Mouse (Mus musculus) intestine, embryonic 15.5 days (tissue): ENCODE measurements at regions not wholly inside any gene's neighbourhood (a gene's known extent, or its start where the extent isn't known, plus 50 kb on each side); places are given as distances from the start of the nearest gene placed in this dataset.

ENCODE experiments used
- ATAC-seq: fragments of 200-750 bp; cut with Nextera tagmentation; 2 replicates; pipeline ENCODE4 v1.8.0; 2017; ENCODE audit warnings: moderate TSS enrichment, moderate library complexity
- H3K27ac ChIP-seq: fragments of 300-500 bp; sonication (generic); 2 replicates; pipeline ENCODE4 v1.5.1; 2015; ENCODE audit warnings: mild to moderate bottlenecking, inconsistent platforms
- H3K27me3 ChIP-seq: fragments of 300-500 bp; sonication (generic); replicated peaks from 2 replicates; pipeline ENCODE4 v1.6.1; 2015; ENCODE audit warnings: inconsistent platforms
- H3K36me3 ChIP-seq: fragments of 300-500 bp; sonication (generic); 2 replicates; pipeline ENCODE4 v1.6.1; 2015; ENCODE audit warnings: inconsistent platforms
- H3K4me1 ChIP-seq: fragments of 300-500 bp; sonication (generic); replicated peaks from 2 replicates; pipeline ENCODE4 v1.6.1; 2015; ENCODE audit warnings: inconsistent platforms
- H3K4me2 ChIP-seq: fragments of 300-500 bp; sonication (generic); replicated peaks from 2 replicates; pipeline ENCODE4 v1.6.1; 2015; ENCODE audit warnings: mild to moderate bottlenecking, inconsistent platforms
- H3K4me3 ChIP-seq: fragments of 300-500 bp; sonication (generic); replicated peaks from 2 replicates; pipeline ENCODE4 v1.5.1; 2015; ENCODE audit warnings: inconsistent platforms
- H3K9ac ChIP-seq: fragments of 300-500 bp; sonication (generic); 2 replicates; pipeline ENCODE4 v1.6.1; 2015; ENCODE audit warnings: inconsistent platforms
- H3K9me3 ChIP-seq: fragments of 300-500 bp; sonication (generic); 2 replicates; pipeline ENCODE4 v1.6.1; 2016; ENCODE audit warnings: inconsistent platforms
- WGBS: fragments of 180-500 bp; shearing (Covaris S2); methylation state at CpG from one replicate; pipeline ENCODE4 v1.1.7; 2015; 5-methylcytosine and 5-hydroxymethylcytosine counted together

DNA sequence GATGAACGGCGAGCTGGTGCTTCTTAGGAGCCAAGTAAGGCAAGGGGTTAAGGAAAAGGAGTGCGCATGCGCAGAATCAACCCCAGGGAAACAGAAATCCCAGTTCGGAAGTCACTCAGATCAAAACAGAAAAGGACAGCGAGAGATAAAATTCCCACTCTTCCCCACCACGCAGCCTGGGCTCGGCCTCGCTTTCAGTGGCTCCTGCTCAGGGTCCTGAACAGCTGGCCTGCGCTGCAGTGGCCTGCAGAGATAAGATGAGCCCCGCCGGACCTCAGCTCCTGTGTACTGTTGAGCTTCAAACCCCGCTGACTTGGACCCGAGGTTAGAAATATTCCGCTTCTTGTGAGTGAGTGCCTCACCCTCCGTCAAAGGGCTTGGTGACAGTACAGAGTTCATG is 428.3 kb downstream of the Matn1 start:
- no peaks in the 10 kb centered on the region for H3K36me3 ChIP-seq
- ATAC-seq = no peak
- no peak overlapping the region for H3K4me3 ChIP-seq
- H3K9ac ChIP-seq = no peak overlapping the region
- H3K9me3 ChIP-seq = no peaks in the 10 kb centered on the region
- H3K27me3 ChIP-seq = no peaks in the 10 kb centered on the region
- 52% methylated on average over 16 of the region's 16 CpGs for WGBS
- no peak overlapping the region for H3K27ac ChIP-seq
- H3K4me1 ChIP-seq = no peaks in the 10 kb centered on the region
- no peak overlapping the region for H3K4me2 ChIP-seq

DNA sequence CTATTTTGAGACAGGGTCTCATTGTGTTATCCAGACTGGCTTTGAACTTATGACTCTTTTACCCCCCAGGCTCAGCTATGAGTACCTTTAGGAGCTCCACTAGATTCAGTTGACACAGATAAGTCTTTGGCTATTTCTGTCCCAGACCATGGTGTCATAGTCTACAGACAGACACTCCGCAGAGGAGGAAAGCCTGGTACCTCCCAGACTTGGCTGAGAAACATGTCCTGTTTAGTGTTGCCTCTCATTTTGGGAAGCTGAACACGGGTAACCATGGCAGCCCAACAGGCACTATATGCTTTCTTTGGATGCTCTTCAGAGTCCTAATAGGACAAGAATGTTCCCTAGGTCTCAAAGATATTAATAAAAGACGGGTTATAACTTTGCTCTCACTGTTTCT is 429.0 kb downstream of the Matn1 start:
- Histone ChIP-seq H3K27ac (no peak overlapping the region), H3K27me3 (no peaks in the 10 kb centered on the region), H3K9ac (no peak overlapping the region), H3K4me1 (no peaks in the 10 kb centered on the region), H3K4me2 (no peak overlapping the region), H3K9me3 (no peaks in the 10 kb centered on the region), H3K36me3 (no peaks in the 10 kb centered on the region), H3K4me3 (no peak overlapping the region)
- no peak for ATAC-seq
- 77% methylated on average over 3 of the region's 3 CpGs for WGBS

DNA sequence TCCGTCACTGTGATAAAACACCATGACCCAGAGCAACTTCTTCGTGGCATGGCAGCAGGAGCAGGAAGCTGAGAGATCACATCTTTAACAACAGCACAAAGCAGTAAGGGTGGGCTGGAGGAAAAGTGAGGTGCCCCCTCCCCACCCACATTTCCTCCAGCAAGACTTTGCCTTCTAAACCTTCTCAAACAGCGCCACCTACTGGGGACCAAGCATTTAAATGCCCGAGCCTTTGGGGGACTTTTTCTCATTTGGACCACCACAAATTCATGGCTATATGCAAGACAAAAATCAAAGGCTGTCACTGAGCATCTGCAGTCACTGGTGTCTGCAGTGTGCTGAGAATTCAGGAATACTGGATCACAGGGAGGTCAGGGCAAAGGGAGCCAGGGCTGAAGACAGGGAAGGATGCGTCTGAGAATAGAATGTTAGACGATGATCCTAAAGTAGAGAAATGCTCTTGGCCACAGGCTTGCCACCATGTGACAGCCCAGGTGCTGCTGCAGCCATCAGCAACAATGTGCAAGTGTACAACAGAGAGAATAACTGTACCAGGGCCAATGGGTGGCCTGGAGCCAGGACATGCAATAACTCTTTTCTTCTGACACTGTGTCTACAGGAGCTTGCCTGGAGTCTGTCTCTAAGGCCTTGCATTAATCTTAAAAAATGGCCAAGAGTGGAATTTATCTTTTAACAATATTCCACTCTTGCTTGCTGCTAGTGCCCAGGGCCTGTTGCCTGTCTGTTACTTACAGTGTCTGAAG is 430.5 kb downstream of the Matn1 start:
- Histone ChIP-seq H3K4me3 (no peak overlapping the region), H3K9ac (no peak overlapping the region), H3K27ac (no peak overlapping the region), H3K27me3 (no peaks in the 10 kb centered on the region), H3K4me2 (no peak overlapping the region), H3K4me1 (no peaks in the 10 kb centered on the region), H3K36me3 (no peaks in the 10 kb centered on the region), H3K9me3 (no peaks in the 10 kb centered on the region)
- no peak for ATAC-seq
- 87% methylated on average over 6 of the region's 6 CpGs for WGBS

DNA sequence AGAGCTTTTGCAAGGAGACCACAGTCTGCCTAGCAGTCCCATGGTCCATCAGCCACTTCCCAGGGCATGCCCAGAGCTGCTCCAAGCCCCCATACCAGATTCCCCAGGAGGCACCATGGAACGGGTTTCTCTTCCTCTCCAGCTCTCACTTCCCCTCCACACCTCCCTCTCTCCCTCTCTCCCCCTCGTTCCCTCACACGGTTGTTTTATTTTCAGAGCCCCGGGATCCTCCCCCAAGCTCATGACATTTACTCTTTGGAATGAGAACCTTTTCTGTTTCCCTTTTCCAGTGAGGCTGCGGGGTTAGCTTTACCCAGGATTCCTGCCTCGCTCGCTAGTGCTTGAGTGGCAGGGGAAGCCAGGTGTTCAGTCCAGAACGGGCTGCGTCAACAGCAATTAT is 436.9 kb downstream of the Matn1 start:
- Histone ChIP-seq H3K36me3 (no peaks in the 10 kb centered on the region), H3K9me3 (no peaks in the 10 kb centered on the region), H3K27me3 (no peaks in the 10 kb centered on the region), H3K4me2 (no peak overlapping the region), H3K9ac (no peak overlapping the region), H3K27ac (no peak overlapping the region), H3K4me3 (no peak overlapping the region), H3K4me1 (0 out of 2 replicates have a peak, but pooled peaks cover 5% of the 10 kb centered on the region)
- ATAC-seq = no peak
- WGBS = 41% methylated on average over 9 of the region's 9 CpGs

DNA sequence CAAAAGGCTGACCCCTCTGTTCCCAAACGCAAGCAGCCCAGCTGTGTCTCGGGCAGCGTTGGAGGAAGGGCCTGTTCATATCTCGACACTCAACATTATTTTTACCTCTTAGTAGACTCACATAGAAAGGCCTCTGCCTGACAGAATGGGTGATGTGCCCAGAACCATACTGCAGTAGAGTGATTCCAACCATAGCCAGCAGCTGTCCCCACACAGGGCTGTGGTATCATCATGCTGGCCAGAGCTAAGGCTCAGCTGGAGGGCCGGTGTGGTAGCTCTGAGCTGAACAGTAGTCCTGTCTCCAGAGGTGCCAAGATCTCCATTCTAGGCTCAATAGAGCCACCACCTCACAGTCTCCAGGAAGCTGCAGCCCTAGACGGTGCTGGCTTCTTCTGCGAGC is 437.3 kb downstream of the Matn1 start:
- H3K9me3 ChIP-seq = no peaks in the 10 kb centered on the region
- 0 out of 2 replicates have a peak, but pooled peaks cover 5% of the 10 kb centered on the region for H3K4me1 ChIP-seq
- no peak overlapping the region for H3K27ac ChIP-seq
- ATAC-seq = no peak
- WGBS = 79% methylated on average over 7 of the region's 7 CpGs
- no peaks in the 10 kb centered on the region for H3K27me3 ChIP-seq
- no peak overlapping the region for H3K4me3 ChIP-seq
- no peak overlapping the region for H3K9ac ChIP-seq
- no peaks in the 10 kb centered on the region for H3K36me3 ChIP-seq
- no peak overlapping the region for H3K4me2 ChIP-seq

DNA sequence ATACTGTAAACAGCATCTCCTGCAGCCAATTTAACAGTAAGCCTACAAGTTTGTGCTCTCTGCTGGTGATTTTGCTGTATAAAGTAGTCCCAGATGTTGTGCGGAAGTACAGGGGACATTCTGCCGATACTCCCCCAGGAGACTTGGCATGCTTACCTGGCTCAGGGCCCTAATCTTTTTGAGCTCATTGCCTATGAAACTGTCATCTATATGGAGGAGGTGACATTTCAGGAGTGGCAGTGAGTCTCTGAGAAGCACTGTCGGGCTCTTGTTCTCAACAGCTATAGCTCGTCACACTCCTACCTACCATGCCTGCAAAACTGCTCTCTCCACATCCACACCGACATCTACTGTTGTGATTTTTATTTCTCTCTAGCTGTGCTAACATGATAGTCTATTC is 439.7 kb downstream of the Matn1 start:
- Histone ChIP-seq H3K4me2 (no peak overlapping the region), H3K4me1 (0 out of 2 replicates have a peak, but pooled peaks cover 5% of the 10 kb centered on the region), H3K9ac (no peak overlapping the region), H3K27ac (no peak overlapping the region), H3K36me3 (no peaks in the 10 kb centered on the region), H3K27me3 (no peaks in the 10 kb centered on the region), H3K4me3 (no peak overlapping the region), H3K9me3 (no peaks in the 10 kb centered on the region)
- no peak for ATAC-seq
- 82% methylated on average over 5 of the region's 5 CpGs for WGBS

DNA sequence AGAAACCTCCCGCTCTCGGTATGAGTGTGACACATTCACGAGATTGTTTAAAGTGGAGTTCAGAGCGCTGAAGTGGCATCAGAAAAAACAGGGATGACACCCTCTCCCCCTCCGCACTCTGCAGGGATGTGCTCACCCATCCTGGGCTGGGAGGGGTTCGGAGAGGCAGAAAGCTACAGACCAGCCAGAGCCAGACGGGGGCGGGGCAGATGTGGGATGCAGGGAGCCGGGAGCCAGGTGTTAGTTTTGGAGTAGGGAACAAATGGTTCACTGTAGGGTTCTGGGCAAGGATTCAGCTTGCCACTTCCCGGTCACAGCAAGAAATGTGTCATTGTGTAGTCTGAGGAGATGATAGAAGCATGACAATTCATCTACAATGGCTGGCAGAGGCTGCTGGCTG is 442.8 kb downstream of the Matn1 start:
- no peak overlapping the region for H3K4me3 ChIP-seq
- 73% methylated on average over 10 of the region's 10 CpGs for WGBS
- no peaks in the 10 kb centered on the region for H3K27me3 ChIP-seq
- ATAC-seq = no peak
- no peak overlapping the region for H3K27ac ChIP-seq
- H3K4me1 ChIP-seq = no peaks in the 10 kb centered on the region
- H3K9me3 ChIP-seq = no peaks in the 10 kb centered on the region
- no peaks in the 10 kb centered on the region for H3K36me3 ChIP-seq
- H3K4me2 ChIP-seq = no peak overlapping the region
- H3K9ac ChIP-seq = no peak overlapping the region

DNA sequence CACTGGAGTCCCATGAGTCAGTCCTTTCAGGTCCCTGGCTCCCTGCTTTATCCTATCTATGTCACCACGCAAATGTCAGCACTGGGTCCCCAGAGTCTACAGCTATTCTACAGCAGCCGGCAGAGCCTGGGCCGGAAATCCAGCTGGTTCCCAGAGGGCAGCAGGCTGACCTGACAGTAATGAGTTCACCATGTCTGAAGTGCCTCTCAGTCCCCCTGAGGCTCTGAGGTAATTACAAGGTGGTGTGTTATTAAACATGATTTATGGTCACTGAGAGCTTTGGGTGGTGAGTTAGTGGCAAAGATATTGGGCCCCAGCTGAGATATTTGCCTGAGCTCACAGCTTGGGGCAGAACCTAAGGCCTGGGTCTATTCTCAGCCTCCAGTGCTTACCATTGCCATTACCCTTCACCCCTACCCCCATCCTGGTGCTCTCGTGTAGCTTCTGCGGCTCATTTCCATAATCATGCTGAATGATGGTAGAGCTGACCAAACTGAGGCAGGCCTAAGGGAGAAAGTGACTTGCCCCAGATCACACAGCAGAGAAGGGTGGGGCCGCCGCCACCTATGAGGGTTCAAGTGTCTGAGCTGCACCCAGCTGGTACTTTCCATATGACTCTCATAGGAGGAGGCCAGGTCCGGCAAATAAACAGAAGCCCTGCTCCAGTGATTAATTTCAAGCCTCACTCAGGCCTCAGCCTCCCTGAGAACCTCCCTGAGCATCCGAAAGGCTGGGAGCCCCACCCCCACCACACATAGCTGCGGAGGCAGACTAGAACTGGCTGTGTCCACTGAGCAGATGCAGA is 446.8 kb downstream of the Ptpru start:
- no peak overlapping the region for H3K9ac ChIP-seq

DNA sequence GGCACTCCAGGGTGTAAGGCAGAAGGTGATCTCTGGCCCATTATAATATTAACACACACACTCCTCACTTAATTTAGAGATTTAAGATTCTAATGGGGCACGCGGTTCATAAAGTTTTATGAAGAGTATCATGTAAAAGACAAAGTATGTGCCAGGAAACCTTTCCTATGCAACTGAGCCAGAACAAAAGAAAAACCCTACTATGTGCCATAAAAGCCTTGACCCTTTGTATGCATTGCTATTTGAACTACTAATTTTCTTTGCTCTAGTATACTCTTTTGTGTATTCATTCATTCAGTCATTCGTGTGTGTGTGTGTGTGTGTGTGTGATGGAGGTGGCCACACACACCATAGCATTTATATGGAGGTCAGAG is 446.2 kb downstream of the Ptpru start:
- WGBS = 85% methylated on average over 3 of the region's 3 CpGs
- no peaks in the 10 kb centered on the region for H3K4me1 ChIP-seq
- ATAC-seq = no peak

More for the DNA sequence above, 446.8 kb downstream of the Ptpru start:
- no peaks in the 10 kb centered on the region for H3K27me3 ChIP-seq
- H3K27ac ChIP-seq = no peak overlapping the region
- no peaks in the 10 kb centered on the region for H3K36me3 ChIP-seq
- no peaks in the 10 kb centered on the region for H3K9me3 ChIP-seq
- 34% methylated on average over 10 of the region's 10 CpGs for WGBS
- no peak overlapping the region for H3K4me3 ChIP-seq
- ATAC-seq = peak; percentile 49
- no peak overlapping the region for H3K4me2 ChIP-seq
- H3K4me1 ChIP-seq = no peaks in the 10 kb centered on the region

DNA sequence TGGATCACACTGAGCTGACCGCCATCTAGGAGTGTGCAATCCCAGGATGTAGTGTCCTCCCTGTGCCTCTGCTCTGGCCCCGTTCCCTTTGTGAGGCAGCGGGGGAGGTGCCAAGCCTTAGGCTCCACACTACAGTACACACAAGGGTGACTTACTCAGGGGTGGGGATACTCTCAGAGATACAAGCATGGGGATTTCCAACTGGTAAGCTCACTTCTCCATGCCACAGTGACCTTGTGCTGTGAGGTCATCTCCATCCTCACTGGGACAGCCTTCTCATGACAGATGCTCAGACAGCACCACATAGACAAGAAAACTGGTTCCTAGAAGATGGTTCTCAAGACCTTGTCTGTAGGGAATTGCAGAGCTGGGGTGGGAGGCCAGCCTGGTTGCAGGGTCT is 445.6 kb downstream of the Ptpru start:
- 85% methylated on average over 3 of the region's 3 CpGs for WGBS
- Histone ChIP-seq H3K4me3 (no peak overlapping the region), H3K9ac (no peak overlapping the region), H3K36me3 (no peaks in the 10 kb centered on the region), H3K27ac (no peak overlapping the region), H3K9me3 (no peaks in the 10 kb centered on the region), H3K27me3 (no peaks in the 10 kb centered on the region), H3K4me1 (no peaks in the 10 kb centered on the region), H3K4me2 (no peak overlapping the region)
- no peak for ATAC-seq

More for the DNA sequence above, 446.2 kb downstream of the Ptpru start:
- Histone ChIP-seq H3K36me3 (no peaks in the 10 kb centered on the region), H3K4me3 (no peak overlapping the region), H3K27ac (no peak overlapping the region), H3K4me2 (no peak overlapping the region), H3K27me3 (no peaks in the 10 kb centered on the region), H3K9ac (no peak overlapping the region), H3K9me3 (no peaks in the 10 kb centered on the region)

DNA sequence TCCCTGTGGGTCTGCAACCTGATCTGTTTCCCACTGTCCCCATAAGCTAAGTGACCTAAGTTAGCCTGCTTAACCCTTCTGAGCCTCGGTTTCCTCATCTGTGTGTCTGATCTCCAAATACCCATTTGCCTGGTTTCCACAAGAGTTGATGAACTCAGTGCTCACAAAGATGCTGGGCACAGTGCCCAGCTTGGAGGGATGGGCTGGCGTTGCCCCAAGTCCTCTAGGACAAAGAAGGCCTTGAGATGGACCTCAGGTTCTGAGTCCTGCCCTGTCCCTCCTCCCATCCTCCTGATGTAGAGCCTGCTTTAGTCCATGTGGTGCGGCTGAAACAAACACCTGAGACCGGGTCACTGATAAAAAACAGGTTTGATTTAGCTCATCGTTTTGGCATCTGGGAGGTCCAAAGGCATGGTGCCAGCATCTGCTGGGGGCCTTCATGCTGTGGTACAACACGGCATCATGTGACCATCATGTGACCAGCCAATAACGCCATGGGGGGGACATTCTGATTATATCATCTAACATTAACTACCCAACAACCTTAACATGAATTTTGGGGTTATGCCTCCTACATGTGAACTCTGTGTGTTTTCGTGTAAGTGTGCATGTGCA is 441.8 kb downstream of the Ptpru start:
- whole genome bisulfite sequencing = 79% methylated on average over 8 of the region's 8 CpGs
- H3K27ac ChIP-seq = no peak overlapping the region
- H3K4me2 ChIP-seq = no peak overlapping the region
- no peaks in the 10 kb centered on the region for H3K4me1 ChIP-seq
- H3K36me3 ChIP-seq = no peaks in the 10 kb centered on the region
- H3K4me3 ChIP-seq = no peak overlapping the region
- no peaks in the 10 kb centered on the region for H3K9me3 ChIP-seq
- H3K9ac ChIP-seq = no peak overlapping the region
- no peak for ATAC-seq
- no peaks in the 10 kb centered on the region for H3K27me3 ChIP-seq

DNA sequence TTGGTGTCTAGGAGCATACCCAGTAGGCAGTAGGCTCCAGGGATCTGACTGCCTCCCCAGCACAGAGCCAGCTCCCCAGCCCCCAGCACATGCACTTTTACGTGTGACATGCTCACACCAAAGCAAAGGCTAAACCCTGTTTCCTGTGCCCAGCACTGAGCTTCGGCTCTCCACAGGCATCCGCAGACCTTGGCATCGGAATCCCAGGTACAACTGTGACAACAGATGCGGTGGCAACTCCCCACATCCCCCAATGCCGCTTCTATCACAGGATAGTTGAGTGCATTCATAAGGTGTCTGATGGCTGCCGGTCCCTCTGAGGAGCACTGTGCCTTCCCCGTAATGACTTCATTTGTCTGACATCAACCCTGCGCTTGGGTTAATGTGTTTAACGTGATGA is 440.9 kb downstream of the Ptpru start:
- Histone ChIP-seq H3K9ac (no peak overlapping the region), H3K36me3 (no peaks in the 10 kb centered on the region), H3K27ac (no peak overlapping the region), H3K27me3 (no peaks in the 10 kb centered on the region), H3K4me1 (no peaks in the 10 kb centered on the region), H3K4me2 (no peak overlapping the region), H3K9me3 (no peaks in the 10 kb centered on the region), H3K4me3 (no peak overlapping the region)
- WGBS = 87% methylated on average over 10 of the region's 10 CpGs
- ATAC-seq = no peak
